Mouse (Mus musculus): ENCODE measurements around the gene Pla2g4b. TPM values are rescaled to one million over a fixed set of nuclear protein-coding genes. Genes with fewer than 3 reads are reported as not detected.

Gene Pla2g4b
- polyA plus RNA-seq, 1 experiment from 2014 or later = 0.21 TPM

- H3K4me1 ChIP-seq (replicated peaks) = no peaks in the 10 kb centered on the region
- no peak overlapping the region for H3K27ac ChIP-seq (replicated peaks)
- no peak overlapping the region for H3K9ac ChIP-seq
- H3K36me3 ChIP-seq (replicated peaks) = no peaks in the 10 kb centered on the region
- no peak overlapping the region for H3K4me3 ChIP-seq (replicated peaks)
- H3K4me2 ChIP-seq = no peak overlapping the region
- no peak for ATAC-seq (ENCODE audit: insufficient read depth)
- WGBS (ENCODE audit: insufficient replicate concordance) = 64% methylated on average over 6 of the region's 6 CpGs
- H3K9me3 ChIP-seq (replicated peaks) = no peaks in the 10 kb centered on the region
- H3K27me3 ChIP-seq = peaks cover 6% of the 10 kb centered on the region; the same call in 1 of the 2 replicates
Observed at GRCm38 (mm10) chr2:120064639-120065038, 31.4 kb downstream of the Pla2g4b start.

DNA sequence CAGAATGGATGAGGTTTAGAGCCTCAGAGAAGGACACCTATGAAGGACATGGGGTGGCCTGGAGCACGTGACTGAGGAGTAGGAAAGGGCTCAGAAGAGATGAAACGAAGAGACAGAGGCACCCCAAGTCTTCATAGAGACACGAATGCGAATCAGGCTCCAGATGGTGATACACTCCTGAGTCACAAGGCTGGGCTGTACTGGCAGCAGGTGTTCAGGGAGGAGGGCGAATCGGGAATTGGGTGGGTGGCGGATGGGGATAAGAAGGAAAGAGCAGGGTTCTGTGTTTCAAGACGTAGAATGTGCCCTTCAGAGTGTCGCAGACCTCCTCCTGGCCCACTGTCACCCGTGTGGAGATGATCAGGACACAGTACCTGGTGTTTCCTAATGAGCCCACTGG lies 32.0 kb downstream of the Pla2g4b start:
- WGBS (ENCODE audit: insufficient replicate concordance) = 74% methylated on average over 10 of the region's 10 CpGs
- H3K36me3 ChIP-seq (replicated peaks) = no peaks in the 10 kb centered on the region
- no peak overlapping the region for H3K9ac ChIP-seq
- no peaks in the 10 kb centered on the region for H3K4me1 ChIP-seq (replicated peaks)
- no peak overlapping the region for H3K27ac ChIP-seq (replicated peaks)
- H3K27me3 ChIP-seq = peaks cover 6% of the 10 kb centered on the region; the same call in 1 of the 2 replicates
- ATAC-seq (ENCODE audit: insufficient read depth) = no peak
- H3K4me3 ChIP-seq (replicated peaks) = no peak overlapping the region
- no peaks in the 10 kb centered on the region for H3K9me3 ChIP-seq (replicated peaks)
- no peak overlapping the region for H3K4me2 ChIP-seq

GRCm38 (mm10) chr2:120066224-120066623 lies 33.0 kb downstream of the Pla2g4b start:
- Histone ChIP-seq H3K27me3 (peaks cover 6% of the 10 kb centered on the region; the same call in 1 of the 2 replicates), H3K9me3 (replicated peaks) (no peaks in the 10 kb centered on the region), H3K4me1 (replicated peaks) (no peaks in the 10 kb centered on the region), H3K9ac (no peak overlapping the region), H3K27ac (replicated peaks) (no peak overlapping the region), H3K4me2 (no peak overlapping the region), H3K36me3 (replicated peaks) (no peaks in the 10 kb centered on the region), H3K4me3 (replicated peaks) (no peak overlapping the region)
- ATAC-seq (ENCODE audit: insufficient read depth) = no peak
- WGBS (ENCODE audit: insufficient replicate concordance) = 64% methylated on average over 3 of the region's 3 CpGs

DNA sequence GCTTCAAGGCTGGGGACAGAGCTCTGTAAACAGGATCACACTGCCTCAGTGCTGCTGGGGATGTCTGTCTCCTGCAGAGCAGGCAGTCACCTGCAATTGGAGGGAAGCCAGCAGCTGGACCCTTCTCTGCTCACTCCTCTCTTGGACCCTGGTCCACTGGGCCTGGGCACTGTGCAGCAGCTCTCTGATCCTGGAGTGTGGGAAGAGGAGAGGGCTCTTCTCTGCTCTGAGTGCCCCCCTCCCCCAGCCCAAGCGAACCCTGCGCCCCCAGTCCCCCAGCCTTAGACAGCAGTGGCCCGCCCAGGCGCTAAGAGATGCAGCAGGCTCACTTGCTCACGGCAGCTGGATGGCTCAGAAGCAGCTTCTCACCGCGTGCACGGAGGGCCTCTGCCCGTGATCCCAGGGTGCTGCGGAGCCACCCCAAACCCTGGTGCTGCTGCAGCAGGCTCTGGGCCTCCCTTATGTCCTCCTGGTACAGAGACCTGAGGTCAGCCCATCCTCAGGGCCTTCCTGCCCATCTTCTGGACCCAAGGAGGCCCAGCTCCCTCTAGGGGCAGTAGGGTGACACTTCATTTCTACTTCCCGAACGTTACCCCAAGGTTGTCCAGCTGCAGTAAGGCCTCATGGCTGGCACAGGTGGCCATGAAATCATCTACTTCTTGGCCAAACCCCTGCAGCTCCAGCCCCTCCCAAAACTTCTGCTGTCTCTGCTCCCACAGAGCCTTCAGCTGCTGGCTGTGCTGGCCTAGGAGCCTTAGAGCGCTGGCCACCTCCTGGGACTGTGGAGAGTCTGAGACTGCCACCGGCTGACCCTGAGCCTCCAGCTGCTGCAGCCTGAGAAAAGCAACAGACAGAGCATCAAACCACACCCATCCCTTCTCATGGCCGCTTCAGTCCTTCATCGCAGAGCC lies 35.6 kb downstream of the Pla2g4b start:
- no peaks in the 10 kb centered on the region for H3K9me3 ChIP-seq (replicated peaks)
- H3K4me3 ChIP-seq (replicated peaks) = no peak overlapping the region
- no peak overlapping the region for H3K27ac ChIP-seq (replicated peaks)
- H3K4me1 ChIP-seq (replicated peaks) = no peaks in the 10 kb centered on the region
- no peak for ATAC-seq (ENCODE audit: insufficient read depth)
- 46% methylated on average over 16 of the region's 16 CpGs for WGBS (ENCODE audit: insufficient replicate concordance)
- H3K9ac ChIP-seq = no peak overlapping the region
- no peak overlapping the region for H3K4me2 ChIP-seq
- peaks cover 7% of the 10 kb centered on the region; the same call in 1 of the 2 replicates for H3K27me3 ChIP-seq
- no peaks in the 10 kb centered on the region for H3K36me3 ChIP-seq (replicated peaks)

DNA sequence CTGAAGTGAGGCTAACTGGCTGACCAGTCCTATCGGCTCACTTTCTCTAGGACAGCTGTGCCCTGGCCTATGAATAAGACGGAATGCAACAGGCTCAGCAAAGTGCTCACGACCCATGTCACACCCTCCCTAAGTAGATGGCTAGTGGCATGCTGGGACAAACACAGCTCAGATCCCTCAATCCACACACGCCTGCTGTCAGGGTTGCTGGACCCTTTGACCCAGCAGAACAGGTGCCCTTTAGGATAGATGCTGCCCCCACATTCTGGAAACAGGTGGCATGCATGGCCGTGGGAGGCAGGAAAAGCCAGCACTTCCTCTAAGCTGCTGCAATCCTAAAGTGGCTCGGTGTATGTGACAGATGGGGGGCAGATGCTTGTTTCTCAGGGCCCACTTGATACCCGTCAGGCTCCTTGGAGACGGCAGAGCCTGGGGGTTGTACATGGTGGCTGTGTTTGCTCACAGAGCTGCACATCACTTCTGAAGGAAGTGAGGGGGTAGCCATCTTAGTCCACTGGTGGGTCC lies 36.3 kb downstream of the Pla2g4b start:
- Histone ChIP-seq H3K27me3 (peaks cover 11% of the 10 kb centered on the region; the same call in 1 of the 2 replicates), H3K4me1 (replicated peaks) (no peaks in the 10 kb centered on the region), H3K27ac (replicated peaks) (no peak overlapping the region), H3K4me3 (replicated peaks) (no peak overlapping the region), H3K9ac (no peak overlapping the region), H3K4me2 (no peak overlapping the region), H3K9me3 (replicated peaks) (no peaks in the 10 kb centered on the region), H3K36me3 (replicated peaks) (no peaks in the 10 kb centered on the region)
- WGBS (ENCODE audit: insufficient replicate concordance) = 53% methylated on average over 8 of the region's 8 CpGs
- no peak for ATAC-seq (ENCODE audit: insufficient read depth)

- Histone ChIP-seq H3K9ac (no peak overlapping the region), H3K9me3 (replicated peaks) (no peaks in the 10 kb centered on the region), H3K36me3 (replicated peaks) (no peaks in the 10 kb centered on the region), H3K4me2 (no peak overlapping the region), H3K27me3 (peaks cover 36% of the 10 kb centered on the region), H3K27ac (replicated peaks) (no peak overlapping the region), H3K4me1 (replicated peaks) (peaks cover 10% of the 10 kb centered on the region; the same call in 1 of the 2 replicates), H3K4me3 (replicated peaks) (no peak overlapping the region)
- WGBS (ENCODE audit: insufficient replicate concordance) = 81% methylated on average over 4 of the region's 4 CpGs
- ATAC-seq (ENCODE audit: insufficient read depth) = no peak
Observed at GRCm38 (mm10) chr2:120074096-120074495, 40.9 kb downstream of the Pla2g4b start.

DNA sequence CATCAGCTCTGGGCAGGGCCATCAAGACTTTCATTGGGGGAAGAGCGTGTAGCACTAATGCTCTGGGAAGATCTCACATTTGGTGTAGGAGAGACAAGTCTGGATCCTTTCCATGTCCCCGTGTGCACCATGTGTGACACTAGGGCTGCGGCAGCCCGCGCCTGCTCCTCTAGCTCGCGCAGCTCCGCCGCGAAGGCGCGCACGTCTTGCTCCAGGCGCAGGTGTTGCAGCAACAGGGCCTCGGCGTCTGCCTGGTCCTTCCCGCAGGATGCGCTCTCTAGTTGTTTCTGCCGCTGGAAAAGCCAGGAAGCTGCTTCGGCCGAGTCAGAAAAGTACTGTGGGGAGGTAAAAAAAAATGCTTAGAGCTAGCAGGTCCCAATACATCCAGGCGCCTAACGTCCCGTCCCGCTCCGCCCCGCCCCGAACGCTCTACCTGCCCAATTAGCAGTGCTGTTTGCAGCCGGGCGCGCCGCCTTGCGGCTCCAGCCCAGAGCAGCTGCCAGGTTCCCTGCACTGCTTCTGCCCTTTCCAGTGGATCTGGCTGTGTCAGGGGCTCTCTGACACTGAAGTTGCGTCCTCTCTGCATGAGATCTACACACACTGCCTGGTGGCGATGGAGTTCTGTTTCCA lies 43.0 kb downstream of the Pla2g4b start:
- ATAC-seq (ENCODE audit: insufficient read depth) = 0 out of 2 replicates have a peak, but pooled peaks have one; percentile 18
- Histone ChIP-seq H3K4me3 (replicated peaks) (peak overlapping the region; percentile 27), H3K9ac (no peak overlapping the region), H3K4me1 (replicated peaks) (peaks cover 10% of the 10 kb centered on the region; the same call in 1 of the 2 replicates), H3K9me3 (replicated peaks) (no peaks in the 10 kb centered on the region), H3K27me3 (peaks cover 36% of the 10 kb centered on the region), H3K36me3 (replicated peaks) (no peaks in the 10 kb centered on the region), H3K27ac (replicated peaks) (no peak overlapping the region), H3K4me2 (peak overlapping the region; percentile 60)
- WGBS (ENCODE audit: insufficient replicate concordance) = 3% methylated on average over 36 of the region's 36 CpGs

GRCm38 (mm10) chr2:120082416-120082815 lies 49.2 kb downstream of the Pla2g4b start:
- peaks cover 6% of the 10 kb centered on the region; the same call in 1 of the 2 replicates for H3K4me1 ChIP-seq (replicated peaks)
- H3K9me3 ChIP-seq (replicated peaks) = no peaks in the 10 kb centered on the region
- no peak overlapping the region for H3K9ac ChIP-seq
- no peak for ATAC-seq (ENCODE audit: insufficient read depth)
- WGBS (ENCODE audit: insufficient replicate concordance) = 62% methylated on average over 2 of the region's 2 CpGs
- H3K4me2 ChIP-seq = no peak overlapping the region
- no peaks in the 10 kb centered on the region for H3K36me3 ChIP-seq (replicated peaks)
- H3K4me3 ChIP-seq (replicated peaks) = no peak overlapping the region
- no peak overlapping the region for H3K27ac ChIP-seq (replicated peaks)
- H3K27me3 ChIP-seq = peaks cover 2% of the 10 kb centered on the region

- ATAC-seq (ENCODE audit: insufficient read depth) = no peak
Observed at GRCm38 (mm10) chr2:120084593-120085361, 51.6 kb downstream of the Pla2g4b start.

DNA sequence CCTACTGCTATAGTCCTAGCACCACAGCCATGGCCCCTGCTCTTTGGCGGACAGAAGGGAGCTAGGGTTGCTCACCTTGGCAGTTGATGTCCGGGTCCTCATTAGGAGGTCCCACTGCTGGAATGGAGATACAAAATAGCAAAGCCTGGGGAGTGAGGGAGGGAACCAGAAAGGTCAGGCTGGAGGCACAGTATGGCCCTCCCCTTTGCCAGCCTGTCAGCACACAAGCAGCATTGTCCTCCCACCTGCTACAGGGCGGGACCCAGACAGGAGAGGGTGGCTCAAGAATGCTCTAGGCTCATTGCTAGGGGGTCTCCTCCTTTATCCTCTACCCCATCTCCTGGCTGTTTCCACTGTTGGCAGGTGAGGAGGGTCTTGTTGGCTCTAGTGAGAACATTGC lies 52.8 kb downstream of the Pla2g4b start:
- H3K9me3 ChIP-seq (replicated peaks) = no peaks in the 10 kb centered on the region
- no peak for ATAC-seq (ENCODE audit: insufficient read depth)
- no peak overlapping the region for H3K4me2 ChIP-seq
- no peak overlapping the region for H3K27ac ChIP-seq (replicated peaks)
- no peaks in the 10 kb centered on the region for H3K27me3 ChIP-seq
- H3K9ac ChIP-seq = no peak overlapping the region
- WGBS (ENCODE audit: insufficient replicate concordance) = 77% methylated on average over 3 of the region's 3 CpGs
- H3K4me3 ChIP-seq (replicated peaks) = no peak overlapping the region
- peaks cover 5% of the 10 kb centered on the region; the same call in 1 of the 2 replicates for H3K36me3 ChIP-seq (replicated peaks)
- peaks cover 6% of the 10 kb centered on the region; the same call in 1 of the 2 replicates for H3K4me1 ChIP-seq (replicated peaks)

More at GRCm38 (mm10) chr2:120084593-120085361, 51.6 kb downstream of the Pla2g4b start:
- Histone ChIP-seq H3K4me3 (replicated peaks) (no peak overlapping the region), H3K27ac (replicated peaks) (no peak overlapping the region), H3K9ac (no peak overlapping the region), H3K36me3 (replicated peaks) (0 out of 2 replicates have a peak, but pooled peaks cover 3% of the 10 kb centered on the region), H3K27me3 (no peaks in the 10 kb centered on the region), H3K4me2 (no peak overlapping the region), H3K9me3 (replicated peaks) (no peaks in the 10 kb centered on the region), H3K4me1 (replicated peaks) (peaks cover 6% of the 10 kb centered on the region; the same call in 1 of the 2 replicates)
- WGBS (ENCODE audit: insufficient replicate concordance) = 40% methylated on average over 14 of the region's 14 CpGs

Data from liver, embryonic 15.5 days (tissue).